Mouse (Mus musculus) liver, embryonic 12.5 days (tissue): ENCODE data around the gene Nr1d1. TPM values are rescaled to one million over a fixed set of nuclear protein-coding genes. Genes with fewer than 3 reads are reported as not detected.

Experiments
- ATAC-seq: fragments of 200-750 bp; cut with Nextera tagmentation; 2 replicates; pipeline ENCODE4 v1.8.0; 2017; ENCODE audit warnings: moderate number of reproducible peaks, mild to moderate bottlenecking, moderate library complexity
- H3K27ac ChIP-seq: fragments of 300-500 bp; sonication (generic); 2 replicates; pipeline ENCODE4 v1.5.1; 2016; ENCODE audit warnings: mild to moderate bottlenecking
- H3K27me3 ChIP-seq: fragments of 300-500 bp; sonication (generic); replicated peaks from 2 replicates; pipeline ENCODE4 v1.6.1; 2016; ENCODE audit warnings: mild to moderate bottlenecking, moderate library complexity
- H3K36me3 ChIP-seq: fragments of 300-500 bp; sonication (generic); 2 replicates; pipeline ENCODE4 v1.6.1; 2016; ENCODE audit warnings: mild to moderate bottlenecking, moderate library complexity
- H3K4me1 ChIP-seq: fragments of 300-500 bp; sonication (generic); 2 replicates; pipeline ENCODE4 v1.6.1; 2016
- H3K4me2 ChIP-seq: fragments of 300-500 bp; sonication (generic); 2 replicates; pipeline ENCODE4 v1.6.1; 2016; ENCODE audit warnings: mild to moderate bottlenecking, moderate library complexity
- H3K4me3 ChIP-seq: fragments of 300-500 bp; sonication (generic); 2 replicates; pipeline ENCODE4 v1.5.1; 2016; ENCODE audit warnings: mild to moderate bottlenecking, moderate library complexity
- H3K9ac ChIP-seq: fragments of 300-500 bp; sonication (generic); 2 replicates; pipeline ENCODE4 v1.6.1; 2016; ENCODE audit warnings: mild to moderate bottlenecking, moderate library complexity
- H3K9me3 ChIP-seq: fragments of 300-500 bp; sonication (generic); replicated peaks from 2 replicates; pipeline ENCODE4 v1.6.1; 2016; ENCODE audit warnings: mild to moderate bottlenecking, moderate library complexity
- WGBS: fragments of 180-500 bp; shearing (Covaris S2); methylation state at CpG from one replicate; pipeline ENCODE4 v1.1.7; 2016; ENCODE audit not compliant: insufficient replicate concordance; 5-methylcytosine and 5-hydroxymethylcytosine counted together
- polyA plus RNA-seq: library from polyadenylated mRNA; unstranded; fragments of >200 nt; fragmentation: Nextera tagmentation; extraction: Ambion mirVana; gene quantifications from 2 replicates; pipeline ENCODE4 v1.2.1, GENCODE M21; 2016

Gene Nr1d1
- polyA plus RNA-seq, 1 experiment from 2014 or later: 1.4 TPM

DNA sequence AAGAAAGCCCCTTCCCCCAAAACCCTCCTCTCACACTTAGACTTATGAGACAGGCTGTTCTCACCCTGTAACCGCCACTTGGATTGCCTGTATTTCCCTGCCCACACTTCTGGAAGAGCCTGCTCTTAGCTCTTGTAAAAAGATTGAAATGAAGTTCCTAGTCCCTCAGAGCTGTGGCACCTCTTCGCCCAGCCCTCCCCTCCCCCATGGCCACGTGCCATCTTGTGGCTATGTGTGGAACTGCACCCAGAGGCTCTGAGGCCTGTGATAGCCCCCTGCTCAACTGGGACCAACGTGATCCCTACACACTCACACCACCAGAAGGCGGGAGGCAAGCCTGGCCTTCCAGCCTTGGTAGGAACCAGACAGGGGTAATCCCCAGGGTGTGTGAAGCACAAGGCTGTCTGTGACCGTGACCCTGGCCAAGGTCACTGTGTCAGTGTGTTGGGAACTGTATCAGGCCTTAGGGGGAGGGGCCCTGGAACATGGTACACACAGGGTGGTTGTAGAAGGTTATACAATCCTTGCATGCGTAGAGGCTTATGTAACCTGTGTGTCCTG is 20.4 kb downstream of the Nr1d1 start:
- Histone ChIP-seq H3K4me2 (peak overlapping the region; percentile 63), H3K27ac (peak overlapping the region; percentile 95), H3K4me1 (peaks cover 78% of the 10 kb centered on the region), H3K27me3 (no peaks in the 10 kb centered on the region), H3K4me3 (no peak overlapping the region), H3K36me3 (peaks cover 49% of the 10 kb centered on the region), H3K9me3 (no peaks in the 10 kb centered on the region), H3K9ac (peak overlapping the region; percentile 51)
- 15% methylated on average over 7 of the region's 7 CpGs for WGBS
- ATAC-seq: peak; percentile 46

DNA sequence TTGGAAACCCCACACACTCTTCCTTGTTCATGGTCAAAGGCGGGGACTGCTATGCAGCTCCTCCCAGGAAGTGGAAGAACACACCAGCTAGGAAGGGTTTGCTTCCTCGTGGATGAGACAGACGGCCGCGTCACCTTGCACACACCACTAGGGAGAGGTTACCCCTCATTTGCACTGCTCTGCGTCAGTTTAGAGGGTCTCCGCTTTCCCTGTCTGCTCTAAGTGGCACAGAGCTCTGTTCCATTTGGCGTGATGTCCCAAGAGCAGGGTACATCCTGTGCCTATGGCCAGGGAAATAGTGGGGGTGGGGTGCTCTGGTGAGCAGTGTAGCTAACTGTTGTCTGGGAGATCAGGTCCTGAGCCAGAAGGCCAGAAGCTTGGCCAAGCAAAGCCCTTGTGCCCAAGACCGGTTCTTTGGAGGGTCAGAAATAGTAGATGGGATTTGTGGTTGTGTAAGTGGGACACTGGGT is 20.9 kb downstream of the Nr1d1 start:
- 39% methylated on average over 9 of the region's 9 CpGs for WGBS
- H3K9ac ChIP-seq: peak overlapping the region; percentile 51
- peak overlapping the region; percentile 63 for H3K4me2 ChIP-seq

DNA sequence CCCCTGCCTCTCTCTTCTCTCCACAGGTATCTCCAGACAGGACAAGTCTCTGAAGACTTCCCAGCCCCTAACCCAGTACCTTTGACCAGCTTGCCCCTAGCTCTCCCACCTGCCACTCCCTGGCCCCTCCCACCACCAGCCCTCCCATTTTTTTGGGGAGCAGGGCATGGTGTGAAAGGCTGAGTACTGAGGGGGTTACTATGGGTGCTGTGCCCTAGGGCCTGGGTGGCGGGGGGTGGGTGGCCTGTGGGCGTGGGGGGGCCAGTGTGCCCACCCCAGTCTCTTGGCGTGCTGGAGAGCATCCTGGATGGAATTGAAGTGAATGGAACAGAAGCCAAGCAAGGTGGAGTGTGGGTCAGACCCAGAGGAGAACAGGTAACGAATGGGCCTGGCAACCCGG is 21.9 kb downstream of the Nr1d1 start:
- no peak for ATAC-seq
- H3K36me3 ChIP-seq: peaks cover 43% of the 10 kb centered on the region
- 83% methylated on average over 5 of the region's 5 CpGs for WGBS
- peak overlapping the region; percentile 95 for H3K27ac ChIP-seq
- H3K4me1 ChIP-seq: peaks cover 92% of the 10 kb centered on the region
- H3K4me3 ChIP-seq: no peak overlapping the region
- H3K4me2 ChIP-seq: 0 out of 2 replicates have a peak overlapping the region, but pooled peaks have one; percentile 10
- H3K9me3 ChIP-seq: no peaks in the 10 kb centered on the region
- no peaks in the 10 kb centered on the region for H3K27me3 ChIP-seq
- peak overlapping the region; percentile 71 for H3K9ac ChIP-seq

More for the DNA sequence above, 20.9 kb downstream of the Nr1d1 start:
- peak overlapping the region; percentile 95 for H3K27ac ChIP-seq
- no peaks in the 10 kb centered on the region for H3K27me3 ChIP-seq
- no peak overlapping the region for H3K4me3 ChIP-seq
- no peak for ATAC-seq
- H3K36me3 ChIP-seq: peaks cover 48% of the 10 kb centered on the region
- H3K4me1 ChIP-seq: peaks cover 83% of the 10 kb centered on the region
- H3K9me3 ChIP-seq: no peaks in the 10 kb centered on the region

DNA sequence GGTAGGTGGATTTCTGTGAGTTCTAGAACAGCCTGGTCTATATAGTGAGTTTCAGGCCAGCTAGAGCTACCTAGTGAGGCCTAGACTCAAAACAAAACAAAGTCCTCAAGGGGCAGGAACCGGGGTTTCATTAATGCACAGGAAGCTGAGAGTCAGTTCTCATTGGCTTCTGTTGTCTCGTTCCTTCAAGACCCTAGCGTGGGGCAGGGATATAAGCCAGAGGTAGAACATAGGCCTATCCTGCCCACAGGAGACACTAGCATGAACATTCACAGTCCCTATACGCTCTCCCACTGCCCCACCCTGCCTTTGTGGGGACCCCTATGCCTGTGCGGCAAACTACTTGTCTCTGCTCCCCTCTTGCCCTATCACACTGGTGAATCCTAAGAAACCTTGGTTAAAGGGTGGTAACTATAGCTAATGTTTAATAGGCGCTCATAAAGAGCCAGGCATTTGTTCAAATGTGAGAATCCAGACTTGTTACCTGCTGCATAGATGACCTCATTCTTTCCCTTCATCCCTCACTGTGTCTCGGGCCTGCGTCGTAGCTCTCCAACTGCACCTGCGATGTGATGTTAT is 22.5 kb downstream of the Nr1d1 start:
- Histone ChIP-seq H3K4me3 (no peak overlapping the region), H3K4me2 (peak overlapping the region; percentile 74), H3K27me3 (no peaks in the 10 kb centered on the region), H3K4me1 (peaks cover 98% of the 10 kb centered on the region), H3K9me3 (no peaks in the 10 kb centered on the region), H3K36me3 (peaks cover 38% of the 10 kb centered on the region), H3K27ac (peak overlapping the region; percentile 95), H3K9ac (peak overlapping the region; percentile 71)
- 77% methylated on average over 10 of the region's 10 CpGs for WGBS
- ATAC-seq: no peak

DNA sequence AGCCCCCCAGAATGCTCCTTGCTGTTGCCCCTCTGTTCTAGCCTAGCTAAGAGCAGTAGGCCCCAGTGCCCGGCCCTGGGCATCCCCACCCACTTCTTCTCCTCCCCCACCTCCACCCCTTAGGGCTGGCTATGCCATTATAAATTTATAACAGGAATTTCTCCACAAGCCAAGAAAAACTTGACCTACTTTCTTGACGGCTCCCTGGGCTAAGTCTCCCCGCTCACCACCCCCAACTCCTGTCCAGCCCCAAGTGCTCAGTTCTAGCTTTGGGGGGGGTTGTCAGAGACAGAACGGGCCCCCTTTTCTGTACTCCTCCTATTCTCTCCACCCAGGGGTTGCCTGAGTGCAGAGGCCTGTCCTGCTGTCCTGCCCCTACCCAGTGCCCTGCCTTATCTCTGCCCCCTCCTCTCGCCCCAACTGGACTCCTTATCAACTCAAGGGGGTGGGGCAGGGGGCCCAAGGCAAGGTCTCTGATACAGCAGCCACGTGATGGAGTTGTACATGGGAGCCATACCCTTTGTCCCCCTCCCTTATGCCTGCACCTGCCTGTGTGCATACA is 23.8 kb downstream of the Nr1d1 start:
- H3K4me3 ChIP-seq: peak overlapping the region; percentile 36
- no peaks in the 10 kb centered on the region for H3K9me3 ChIP-seq
- peaks cover 26% of the 10 kb centered on the region for H3K36me3 ChIP-seq
- no peaks in the 10 kb centered on the region for H3K27me3 ChIP-seq
- H3K9ac ChIP-seq: peak overlapping the region; percentile 71
- peak overlapping the region; percentile 95 for H3K27ac ChIP-seq
- peak overlapping the region; percentile 74 for H3K4me2 ChIP-seq
- peaks cover 100% of the 10 kb centered on the region for H3K4me1 ChIP-seq
- ATAC-seq: peak; percentile 83
- WGBS: 8% methylated on average over 6 of the region's 6 CpGs

DNA sequence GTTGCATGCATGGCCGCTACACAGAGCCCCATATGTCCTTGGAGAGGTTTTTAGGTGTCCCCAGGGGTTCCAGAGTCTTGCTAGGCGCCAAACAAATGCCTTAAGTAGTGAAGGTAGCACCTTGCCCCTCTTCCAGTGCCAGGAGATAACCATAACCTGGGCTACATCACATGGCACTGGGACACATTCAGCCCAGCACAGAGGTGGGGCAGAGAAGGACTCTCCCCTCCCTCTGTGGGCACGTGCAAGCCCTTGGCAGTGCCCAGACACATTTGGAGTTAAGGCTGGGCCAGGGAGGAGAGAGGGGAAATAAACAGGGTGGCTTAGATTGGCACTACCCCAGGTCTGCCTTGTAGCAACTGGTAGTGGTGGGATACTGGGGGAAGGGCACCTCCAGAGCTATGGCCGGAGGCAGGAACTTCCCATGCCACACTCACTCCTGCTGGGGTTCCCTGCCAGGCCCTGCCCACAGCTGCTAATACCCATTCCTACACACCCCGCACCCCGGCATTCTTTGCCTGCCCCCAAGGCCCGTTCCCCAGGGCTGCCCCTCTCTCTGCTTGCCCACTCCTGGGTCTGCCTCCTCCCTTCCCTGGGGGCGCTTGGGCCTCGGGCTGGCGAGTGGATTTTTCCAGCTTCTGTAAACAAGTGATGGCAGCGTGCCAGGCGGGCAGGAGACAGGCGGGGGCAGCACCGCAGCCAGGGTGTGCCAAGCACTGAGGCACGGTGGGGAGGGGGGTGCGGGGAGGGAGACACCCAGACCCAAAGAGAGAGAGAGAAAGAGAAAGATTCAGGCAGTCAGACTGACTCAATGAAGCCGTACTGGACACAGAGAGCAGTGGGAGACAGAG is 24.6 kb downstream of the Nr1d1 start:
- ATAC-seq: no peak
- Histone ChIP-seq H3K4me1 (peaks cover 100% of the 10 kb centered on the region), H3K36me3 (peaks cover 20% of the 10 kb centered on the region), H3K4me2 (peak overlapping the region; percentile 74), H3K27ac (peak overlapping the region; percentile 95), H3K27me3 (no peaks in the 10 kb centered on the region), H3K4me3 (peak overlapping the region; percentile 36), H3K9ac (peak overlapping the region; percentile 71), H3K9me3 (no peaks in the 10 kb centered on the region)
- 52% methylated on average over 17 of the region's 17 CpGs for WGBS

DNA sequence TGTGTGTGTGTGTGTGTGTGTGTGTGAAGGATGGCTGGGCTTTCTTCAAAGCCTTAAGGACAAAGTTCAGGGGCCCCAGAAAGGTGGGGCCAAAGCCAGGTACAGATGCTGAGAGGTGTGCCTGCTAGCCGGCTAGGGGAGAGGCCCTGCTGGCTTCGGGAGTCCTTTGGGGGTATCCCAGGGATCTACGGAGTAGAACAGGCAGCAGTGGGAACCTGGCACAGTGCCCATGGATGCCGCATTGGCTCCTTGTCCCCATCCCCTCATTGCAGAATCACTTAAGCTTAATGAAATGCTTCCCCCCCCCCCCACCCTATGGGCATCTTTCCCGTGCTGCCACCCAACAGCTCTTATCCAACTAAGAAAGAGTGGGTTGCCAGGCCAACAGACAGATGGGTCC is 25.4 kb downstream of the Nr1d1 start:
- Histone ChIP-seq H3K4me3 (no peak overlapping the region), H3K9ac (peak overlapping the region; percentile 71; the same call in 1 of the 2 replicates), H3K36me3 (peaks cover 20% of the 10 kb centered on the region), H3K27me3 (no peaks in the 10 kb centered on the region), H3K9me3 (no peaks in the 10 kb centered on the region), H3K27ac (peak overlapping the region; percentile 95), H3K4me1 (peaks cover 100% of the 10 kb centered on the region), H3K4me2 (peak overlapping the region; percentile 74)
- 58% methylated on average over 5 of the region's 5 CpGs for WGBS
- ATAC-seq: no peak

DNA sequence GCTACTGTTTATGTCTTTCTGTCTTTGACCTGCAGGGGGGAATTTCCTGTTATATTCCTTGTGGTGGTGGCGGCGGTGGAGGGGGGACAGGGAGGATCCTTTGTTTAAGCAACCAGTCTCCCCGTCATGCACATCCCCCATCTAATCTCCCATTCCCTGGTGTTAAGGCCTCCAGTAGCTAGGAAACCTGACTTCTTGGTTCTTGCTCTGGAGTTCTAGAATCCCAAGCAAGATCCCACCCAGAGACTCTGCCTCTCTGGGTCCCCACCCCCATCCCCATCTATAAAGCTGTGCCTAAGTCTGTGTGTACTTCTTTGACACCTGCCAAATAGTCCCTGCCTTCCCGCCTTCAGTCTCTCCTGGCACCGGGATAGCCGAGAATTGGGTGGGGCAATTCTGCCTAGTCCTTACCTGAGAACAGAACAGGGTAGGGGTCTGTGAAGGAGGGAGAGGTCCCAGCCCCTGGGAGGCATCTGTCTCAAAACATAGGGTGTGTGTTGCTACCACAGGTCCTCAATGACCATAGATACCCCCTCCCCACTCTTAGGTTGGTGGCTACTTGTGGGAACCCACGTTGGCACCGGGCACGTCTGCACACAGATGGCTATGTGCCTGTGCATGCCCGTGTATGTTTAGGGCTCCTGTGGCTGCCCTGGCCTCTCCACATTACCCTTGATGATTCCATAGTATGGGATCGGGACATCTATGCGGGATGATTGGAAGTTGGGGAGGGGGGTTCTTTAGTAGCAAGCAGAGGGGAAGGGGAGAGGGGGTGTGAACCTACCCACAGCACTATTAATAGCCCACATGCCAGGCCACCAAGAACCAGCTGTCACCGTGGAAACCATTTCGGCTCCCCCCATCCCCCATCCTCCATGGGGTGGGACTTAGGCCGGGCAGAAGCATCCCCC is 26.4 kb downstream of the Nr1d1 start:
- Histone ChIP-seq H3K9ac (peak overlapping the region; percentile 64), H3K27me3 (no peaks in the 10 kb centered on the region), H3K4me1 (peaks cover 100% of the 10 kb centered on the region), H3K4me2 (peak overlapping the region; percentile 74), H3K4me3 (no peak overlapping the region), H3K36me3 (peaks cover 13% of the 10 kb centered on the region), H3K27ac (peak overlapping the region; percentile 95), H3K9me3 (no peaks in the 10 kb centered on the region)
- WGBS: 39% methylated on average over 15 of the region's 15 CpGs
- no peak for ATAC-seq

DNA sequence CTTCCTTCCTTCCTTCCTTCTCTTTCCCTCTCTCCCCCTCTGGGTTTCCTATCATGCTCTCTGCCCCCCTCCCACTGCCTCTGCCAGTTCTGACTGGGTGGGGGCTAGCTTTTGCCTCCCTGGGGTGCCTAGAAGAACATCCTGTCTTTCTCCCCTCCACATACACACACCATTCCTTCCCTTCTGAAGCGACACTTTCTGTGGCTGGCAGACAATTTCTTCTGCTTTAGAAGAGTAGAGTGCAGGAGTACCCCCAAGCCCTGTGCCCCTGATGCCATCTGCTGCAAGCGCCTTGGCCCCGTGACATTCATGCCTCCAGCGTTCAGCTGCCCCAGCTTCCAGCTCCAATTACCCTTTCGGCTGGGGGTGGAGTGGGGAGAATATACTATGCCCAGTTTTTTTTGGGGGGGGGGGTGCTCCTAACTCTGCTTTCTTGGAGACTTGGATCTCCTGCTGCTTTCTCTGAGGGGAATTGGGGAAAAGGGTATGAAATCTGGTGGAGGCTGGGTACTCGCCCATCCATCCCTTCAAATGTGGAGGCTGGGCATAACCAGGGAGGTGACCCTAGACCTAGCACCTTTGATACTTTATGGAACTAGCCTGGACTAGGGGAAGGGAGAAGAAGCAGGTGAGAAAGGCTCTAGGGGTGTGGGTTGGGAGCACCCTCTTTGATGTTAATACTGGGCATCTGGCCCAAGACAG is 27.2 kb downstream of the Nr1d1 start:
- H3K9ac ChIP-seq: peak overlapping the region; percentile 64
- no peak for ATAC-seq
- peak overlapping the region; percentile 74 for H3K4me2 ChIP-seq
- no peaks in the 10 kb centered on the region for H3K9me3 ChIP-seq
- H3K27ac ChIP-seq: peak overlapping the region; percentile 95
- H3K4me3 ChIP-seq: peak overlapping the region; percentile 39; the same call in 1 of the 2 replicates
- H3K27me3 ChIP-seq: no peaks in the 10 kb centered on the region
- peaks cover 100% of the 10 kb centered on the region for H3K4me1 ChIP-seq
- WGBS: 39% methylated on average over 6 of the region's 6 CpGs
- H3K36me3 ChIP-seq: peaks cover 5% of the 10 kb centered on the region; the same call in 1 of the 2 replicates

DNA sequence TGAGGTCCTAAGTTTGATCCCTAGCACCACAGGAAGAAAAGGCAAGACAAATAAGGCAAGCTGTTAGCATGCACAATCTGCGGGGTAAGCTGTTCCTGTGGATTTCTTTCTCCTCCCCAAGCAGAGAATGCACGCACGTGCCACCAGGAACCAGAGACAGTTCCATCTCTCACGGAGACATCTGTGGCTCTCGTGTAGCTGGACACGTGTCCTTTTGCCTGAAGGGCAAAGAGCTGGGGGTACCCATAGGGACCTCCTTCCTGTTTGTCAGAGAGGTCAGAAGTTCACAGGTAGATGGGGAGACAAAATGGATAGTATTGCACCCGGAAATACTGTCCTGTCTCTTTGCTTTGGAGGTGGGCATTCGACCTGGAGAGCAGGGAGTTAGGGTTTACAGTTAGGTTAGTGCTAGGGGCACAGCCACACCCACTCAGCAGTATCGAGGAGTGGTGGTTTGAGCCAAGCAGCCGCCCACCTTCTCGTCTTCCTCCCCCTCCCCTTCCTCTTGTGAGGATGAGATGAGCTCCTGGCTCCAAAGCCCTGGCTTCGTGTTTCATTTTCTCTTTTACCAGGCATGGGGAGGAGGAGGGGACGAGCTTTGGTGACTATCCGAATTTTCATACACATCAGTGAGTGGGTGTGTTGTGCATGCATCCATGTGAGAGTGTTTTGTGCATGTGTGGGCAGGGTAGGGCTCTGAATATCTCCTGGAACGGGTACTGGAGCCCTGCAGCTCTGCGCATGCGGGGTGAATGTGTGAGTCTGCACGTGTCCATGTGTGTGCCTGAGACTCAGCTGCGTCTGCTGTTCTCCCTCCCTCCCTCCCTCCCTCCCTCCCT is 28.1 kb downstream of the Nr1d1 start:
- peak overlapping the region; percentile 64 for H3K9ac ChIP-seq

More for the DNA sequence above, 28.1 kb downstream of the Nr1d1 start:
- Histone ChIP-seq H3K4me3 (peak overlapping the region; percentile 39), H3K9me3 (no peaks in the 10 kb centered on the region), H3K4me2 (peak overlapping the region; percentile 74), H3K4me1 (peaks cover 100% of the 10 kb centered on the region), H3K27ac (peak overlapping the region; percentile 95), H3K36me3 (peaks cover 5% of the 10 kb centered on the region; the same call in 1 of the 2 replicates), H3K27me3 (no peaks in the 10 kb centered on the region)
- peak; percentile 66 for ATAC-seq
- WGBS: 6% methylated on average over 19 of the region's 19 CpGs
